Mouse (Mus musculus): ENCODE data around the gene Khdrbs1. TPM values are rescaled to one million over a fixed set of nuclear protein-coding genes. Genes with fewer than 3 reads are reported as not detected.
"Not testable (repeated sequence)": the region's sequence is repeated elsewhere in the genome, so short reads cannot be mapped to it uniquely, and the experiment has no call there.

The Khdrbs1 gene
- polyA plus RNA-seq, 1 experiment, result 34.2 TPM

DNA sequence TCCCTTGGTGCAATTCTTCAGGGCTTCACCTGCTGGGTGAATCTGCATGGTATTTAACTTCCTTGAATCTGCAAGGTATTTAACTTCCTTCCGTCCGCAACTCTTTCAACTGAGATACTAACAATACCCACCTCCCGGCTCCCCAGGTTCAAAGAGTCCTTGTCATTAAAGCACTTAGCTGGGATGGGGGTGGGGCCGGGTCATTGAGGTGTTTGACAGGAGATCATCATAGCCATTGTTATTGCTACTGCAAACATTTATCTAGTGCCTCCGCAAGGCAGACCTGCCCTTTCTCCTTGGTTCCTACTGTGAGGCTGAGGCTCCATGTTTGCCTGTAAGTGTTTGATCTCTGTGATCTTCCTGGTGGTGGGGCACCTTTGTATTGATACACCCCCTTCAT is 8.3 kb upstream of the Khdrbs1 start:
- no peak for TF ChIP-seq CTCF (IDR thresholded peaks at IDR 0.05; ENCODE audit: extremely low read depth, insufficient read depth, low read length)
- Histone ChIP-seq H3K4me3 (ENCODE audit: insufficient read depth, low read length) (no peak overlapping the region), H3K27ac (ENCODE audit: insufficient read depth, low read length) (no peak overlapping the region), H3K4me1 (ENCODE audit: control insufficient read depth, insufficient read depth, low read length) (no peaks in the 10 kb centered on the region)

DNA sequence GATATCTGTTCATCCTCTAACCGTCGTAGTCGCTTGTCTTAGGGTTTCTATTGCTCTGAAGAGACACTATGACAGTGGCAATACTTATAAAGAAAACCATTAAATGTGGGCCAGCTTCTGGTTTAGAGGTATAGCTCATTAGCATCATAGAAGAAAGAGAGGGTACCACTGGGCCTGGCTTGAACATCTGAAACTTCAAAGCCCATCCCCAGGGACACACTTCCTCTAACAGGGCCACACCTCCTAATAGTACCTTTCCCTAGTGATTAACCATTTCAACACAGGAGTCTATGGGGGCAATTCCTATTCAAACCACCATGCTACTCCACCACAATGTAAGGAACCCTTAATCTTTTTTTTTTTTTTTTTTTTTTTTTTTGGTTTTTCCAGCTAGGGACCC is 4.5 kb upstream of the Khdrbs1 start:
- TF ChIP-seq POLR2A (IDR thresholded peaks at IDR 0.05; ENCODE audit: extremely low read depth, insufficient read depth, low read length) (no peak), CTCF (IDR thresholded peaks at IDR 0.05; ENCODE audit: extremely low read depth, insufficient read depth, low read length) (no peak)
- Histone ChIP-seq H3K27ac (ENCODE audit: insufficient read depth, low read length) (no peak overlapping the region), H3K4me3 (ENCODE audit: insufficient read depth, low read length) (no peak overlapping the region), H3K4me1 (ENCODE audit: control insufficient read depth, insufficient read depth, low read length) (no peaks in the 10 kb centered on the region)

DNA sequence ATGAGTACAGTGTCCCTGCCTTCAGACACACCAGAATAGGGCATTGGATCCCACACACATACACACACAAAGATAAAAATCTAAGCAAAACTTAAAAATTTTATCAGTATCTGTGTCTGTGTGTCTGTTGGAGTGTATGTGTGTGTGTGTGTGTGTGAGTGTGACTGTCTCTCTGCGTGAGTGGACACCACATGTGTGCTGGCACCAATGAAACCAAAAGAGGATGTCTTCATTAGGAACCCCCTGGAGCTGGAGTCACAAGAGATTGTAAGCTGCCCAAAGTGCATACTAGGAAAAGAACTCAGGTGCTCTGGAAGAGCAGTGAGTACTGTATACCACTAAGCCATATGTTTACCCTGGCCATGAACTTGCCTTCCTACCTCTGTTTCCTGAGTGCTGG is 4.0 kb upstream of the Khdrbs1 start:
- Histone ChIP-seq H3K4me1 (ENCODE audit: control insufficient read depth, insufficient read depth, low read length) (no peaks in the 10 kb centered on the region), H3K4me3 (ENCODE audit: insufficient read depth, low read length) (no peak overlapping the region), H3K27ac (ENCODE audit: insufficient read depth, low read length) (no peak overlapping the region)
- TF ChIP-seq POLR2A (IDR thresholded peaks at IDR 0.05; ENCODE audit: extremely low read depth, insufficient read depth, low read length) (no peak), CTCF (IDR thresholded peaks at IDR 0.05; ENCODE audit: extremely low read depth, insufficient read depth, low read length) (no peak)

DNA sequence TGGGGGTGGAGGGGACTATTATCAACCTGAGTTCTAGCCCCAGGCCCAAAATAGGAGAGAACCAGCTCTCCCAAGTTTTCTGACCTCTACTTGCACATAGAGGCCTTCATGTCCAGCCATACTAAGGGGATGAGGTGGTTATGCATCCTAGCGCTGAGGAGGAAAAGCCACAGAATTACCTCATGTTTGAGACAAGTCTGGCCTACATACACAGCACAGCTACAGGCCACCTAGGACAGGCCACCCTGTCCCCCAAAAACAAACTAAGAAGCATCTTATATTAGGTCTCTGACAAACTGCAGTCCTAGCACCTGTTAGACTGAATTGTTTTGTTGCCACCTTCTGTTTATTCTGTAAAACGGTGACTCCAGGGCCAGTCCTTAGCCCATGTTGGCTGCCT is 1.4 kb upstream of the Khdrbs1 start:
- Histone ChIP-seq H3K4me1 (ENCODE audit: control insufficient read depth, insufficient read depth, low read length) (peaks cover 2% of the 10 kb centered on the region), H3K27ac (ENCODE audit: insufficient read depth, low read length) (no peak overlapping the region), H3K4me3 (ENCODE audit: insufficient read depth, low read length) (no peak overlapping the region)
- TF ChIP-seq CTCF (IDR thresholded peaks at IDR 0.05; ENCODE audit: extremely low read depth, insufficient read depth, low read length), result no peak
- TF ChIP-seq POLR2A (IDR thresholded peaks at IDR 0.05; ENCODE audit: extremely low read depth, insufficient read depth, low read length), result no peak

DNA sequence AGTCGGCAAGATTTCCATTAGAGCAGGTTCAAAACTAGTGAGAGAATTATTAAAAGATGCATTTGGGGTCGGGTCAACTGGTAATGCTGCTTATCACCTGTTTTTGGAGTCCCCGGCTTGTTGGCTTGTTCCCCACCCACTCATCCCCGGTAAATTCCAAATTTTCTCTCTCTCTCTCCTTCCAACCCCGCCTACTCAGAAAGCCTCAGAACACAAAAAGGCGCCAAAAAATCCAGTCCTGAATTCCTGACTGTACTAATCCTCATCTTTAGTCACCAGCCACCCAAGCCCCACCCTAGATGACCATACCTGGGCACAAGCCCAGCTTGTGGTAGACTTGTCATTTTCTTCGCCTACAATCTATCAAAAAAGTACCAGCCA is 897 bp upstream of the Khdrbs1 start:
- H3K27ac ChIP-seq (ENCODE audit: insufficient read depth, low read length), result no peak overlapping the region; the same call in 1 of the 2 replicates
- TF ChIP-seq POLR2A (IDR thresholded peaks at IDR 0.05; ENCODE audit: extremely low read depth, insufficient read depth, low read length) (no peak), CTCF (IDR thresholded peaks at IDR 0.05; ENCODE audit: extremely low read depth, insufficient read depth, low read length) (no peak)
- H3K4me1 ChIP-seq (ENCODE audit: control insufficient read depth, insufficient read depth, low read length), result peaks cover 2% of the 10 kb centered on the region
- peak overlapping the region; percentile 93 for H3K4me3 ChIP-seq (ENCODE audit: insufficient read depth, low read length)

DNA sequence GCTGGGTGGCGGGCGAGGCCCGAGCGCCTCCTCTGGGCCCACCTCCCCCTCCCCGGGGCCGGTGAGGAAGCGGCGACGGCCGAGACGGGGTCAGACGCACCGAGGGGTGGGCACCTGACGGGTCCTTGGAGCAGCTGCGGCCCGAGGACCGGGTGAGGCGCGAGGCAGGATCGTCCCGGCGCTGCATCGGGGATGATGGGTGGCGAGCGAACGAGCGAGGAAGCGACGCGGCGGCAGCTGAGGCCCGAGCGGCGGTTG is 200 bp downstream of the Khdrbs1 start:
- Histone ChIP-seq H3K4me3 (ENCODE audit: insufficient read depth, low read length) (peak overlapping the region; percentile 93), H3K27ac (ENCODE audit: insufficient read depth, low read length) (peak overlapping the region; percentile 97), H3K4me1 (ENCODE audit: control insufficient read depth, insufficient read depth, low read length) (peaks cover 2% of the 10 kb centered on the region)
- no peak for TF ChIP-seq POLR2A (IDR thresholded peaks at IDR 0.05; ENCODE audit: extremely low read depth, insufficient read depth, low read length)
- no peak for TF ChIP-seq CTCF (IDR thresholded peaks at IDR 0.05; ENCODE audit: extremely low read depth, insufficient read depth, low read length)

DNA sequence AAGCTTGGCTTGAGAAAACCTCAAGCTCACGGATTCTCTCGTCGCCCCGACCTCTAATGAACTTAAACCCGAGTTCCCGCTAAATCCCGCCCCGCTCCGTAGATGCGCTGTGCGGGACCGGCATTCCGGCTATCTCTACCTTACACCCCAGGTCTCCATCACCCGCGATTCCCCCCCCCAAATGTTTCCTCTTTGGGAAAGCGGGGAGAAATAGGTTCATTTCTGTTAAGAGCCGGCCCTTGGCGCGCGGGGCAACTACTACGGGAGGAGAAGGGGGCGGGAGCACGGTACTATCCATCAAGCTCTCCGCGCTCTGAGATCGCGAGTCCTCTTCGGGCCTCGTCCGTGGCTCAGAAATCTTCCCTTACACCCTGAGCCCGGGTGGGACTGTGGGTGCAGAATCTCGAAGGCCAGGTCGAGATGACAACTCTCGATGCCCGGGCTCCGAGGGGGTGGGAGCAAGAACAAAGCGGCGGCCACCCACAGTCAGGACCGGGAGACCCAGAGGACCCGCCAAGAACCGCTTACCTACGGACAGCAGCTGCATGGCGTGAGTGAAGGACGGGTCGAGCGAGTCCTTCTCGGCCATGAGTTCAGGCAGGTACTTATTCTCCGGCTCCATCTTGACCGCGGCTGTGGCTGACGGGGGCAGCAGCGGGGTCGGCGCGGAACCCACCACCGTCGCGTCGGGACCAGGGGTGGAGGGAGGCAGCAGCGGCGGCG is 691 bp downstream of the Khdrbs1 start:
- Histone ChIP-seq H3K27ac (ENCODE audit: insufficient read depth, low read length) (peak overlapping the region; percentile 97), H3K4me3 (ENCODE audit: insufficient read depth, low read length) (peak overlapping the region; percentile 93), H3K4me1 (ENCODE audit: control insufficient read depth, insufficient read depth, low read length) (peaks cover 2% of the 10 kb centered on the region)
- no peak for TF ChIP-seq CTCF (IDR thresholded peaks at IDR 0.05; ENCODE audit: extremely low read depth, insufficient read depth, low read length)
- TF ChIP-seq POLR2A (IDR thresholded peaks at IDR 0.05; ENCODE audit: extremely low read depth, insufficient read depth, low read length), result no peak

DNA sequence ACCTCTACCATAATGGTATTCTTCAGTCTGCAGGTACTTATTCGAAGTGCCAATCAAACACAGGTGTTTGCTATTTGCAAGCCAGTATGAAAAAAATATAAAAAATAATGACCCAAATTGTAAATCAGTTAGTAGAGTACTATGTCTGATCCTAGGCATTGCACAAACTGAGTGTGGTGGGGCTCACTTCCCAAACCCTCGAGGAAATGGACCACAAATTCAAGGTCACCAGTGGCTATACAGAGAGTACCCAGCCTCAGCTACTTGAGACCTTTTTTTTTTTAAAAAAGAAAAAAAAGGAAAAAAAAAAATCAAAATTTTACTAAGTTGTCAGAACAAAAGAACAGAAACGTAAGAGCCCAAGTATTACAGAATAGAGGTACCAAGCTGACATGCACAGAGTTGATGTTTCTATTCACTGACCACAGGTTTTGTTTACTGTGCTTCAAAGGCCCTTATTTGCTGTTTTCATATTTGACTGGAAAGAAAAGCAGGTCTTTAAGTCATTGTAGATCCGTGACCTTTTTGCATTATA is 2.9 kb downstream of the Khdrbs1 start:
- no peak overlapping the region for H3K4me3 ChIP-seq (ENCODE audit: insufficient read depth, low read length)
- H3K4me1 ChIP-seq (ENCODE audit: control insufficient read depth, insufficient read depth, low read length), result peaks cover 2% of the 10 kb centered on the region
- H3K27ac ChIP-seq (ENCODE audit: insufficient read depth, low read length), result no peak overlapping the region
- TF ChIP-seq POLR2A (IDR thresholded peaks at IDR 0.05; ENCODE audit: extremely low read depth, insufficient read depth, low read length) (no peak), CTCF (IDR thresholded peaks at IDR 0.05; ENCODE audit: extremely low read depth, insufficient read depth, low read length) (no peak)

DNA sequence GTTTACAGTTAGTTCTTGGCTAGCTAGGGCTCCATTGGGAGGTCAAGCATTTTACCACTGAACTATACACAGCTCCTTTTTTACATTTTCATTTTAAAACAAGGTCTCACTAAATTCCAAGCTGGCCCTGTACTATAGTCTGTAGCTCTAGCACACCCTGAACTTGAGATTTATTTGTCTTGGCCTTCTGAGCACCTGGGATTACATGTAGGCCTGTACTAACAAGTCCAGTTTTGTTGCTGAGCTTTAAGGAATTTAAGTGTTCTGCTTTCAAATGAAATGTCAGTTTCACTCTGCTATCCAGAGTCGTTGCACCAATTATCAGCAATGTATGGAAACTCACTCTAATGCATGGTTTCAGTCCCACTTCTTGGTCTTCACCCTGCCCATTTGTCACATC is 5.9 kb downstream of the Khdrbs1 start:
- Histone ChIP-seq H3K4me1 (ENCODE audit: control insufficient read depth, insufficient read depth, low read length) (peaks cover 2% of the 10 kb centered on the region), H3K4me3 (ENCODE audit: insufficient read depth, low read length) (no peak overlapping the region), H3K27ac (ENCODE audit: insufficient read depth, low read length) (no peak overlapping the region)
- TF ChIP-seq CTCF (IDR thresholded peaks at IDR 0.05; ENCODE audit: extremely low read depth, insufficient read depth, low read length), result no peak
- TF ChIP-seq POLR2A (IDR thresholded peaks at IDR 0.05; ENCODE audit: extremely low read depth, insufficient read depth, low read length), result no peak

DNA sequence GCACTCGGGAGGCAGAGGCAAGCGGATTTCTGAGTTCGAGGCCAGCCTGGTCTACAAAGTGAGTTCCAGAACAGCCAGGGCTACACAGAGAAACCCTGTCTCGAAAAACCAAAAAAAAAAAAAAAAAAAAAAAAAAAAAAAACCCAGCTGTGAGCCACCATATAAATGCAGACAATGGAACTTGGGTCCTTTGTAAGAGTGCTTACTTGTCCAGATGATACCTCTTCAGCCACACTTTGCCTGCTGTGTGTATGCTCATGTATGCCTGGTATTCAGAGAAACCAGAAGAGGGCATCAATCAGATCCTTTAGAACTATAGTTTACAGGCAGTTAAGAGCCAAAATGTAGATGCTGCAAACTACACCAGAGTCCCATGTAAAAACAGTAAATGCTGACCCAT is 6.6 kb downstream of the Khdrbs1 start:
- H3K4me1 ChIP-seq (ENCODE audit: control insufficient read depth, insufficient read depth, low read length); H3K27ac ChIP-seq (ENCODE audit: insufficient read depth, low read length); H3K4me3 ChIP-seq (ENCODE audit: insufficient read depth, low read length): not testable (repeated sequence)

All from cortical plate, adult 2 months (tissue).